Mouse (Mus musculus) midbrain, embryonic 16.5 days (tissue): ENCODE measurements around the gene Gm20388. TPM values are rescaled to one million over a fixed set of nuclear protein-coding genes. Genes with fewer than 3 reads are reported as not detected.

ENCODE experiments used
- ATAC-seq: fragments of 200-750 bp; cut with Nextera tagmentation; 2 replicates; pipeline ENCODE4 v1.8.0; 2017; ENCODE audit warnings: moderate TSS enrichment
- H3K27ac ChIP-seq: fragments of 300-500 bp; sonication (generic); 2 replicates; pipeline ENCODE4 v1.5.1; 2014; ENCODE audit warnings: mild to moderate bottlenecking, low read length, mixed read lengths
- H3K27me3 ChIP-seq: fragments of 300-500 bp; sonication (generic); 2 replicates; pipeline ENCODE4 v1.6.1; 2014; ENCODE audit warnings: low read depth, low read length, mixed read lengths; ENCODE audit not compliant: control insufficient read depth, insufficient read depth
- H3K36me3 ChIP-seq: fragments of 300-500 bp; sonication (generic); 2 replicates; pipeline ENCODE4 v1.6.1; 2014; ENCODE audit warnings: mild to moderate bottlenecking, low read length, moderate library complexity, mixed read lengths; ENCODE audit not compliant: control insufficient read depth, insufficient read depth
- H3K4me1 ChIP-seq: fragments of 300-500 bp; sonication (generic); 2 replicates; pipeline ENCODE4 v1.6.1; 2014; ENCODE audit warnings: mild to moderate bottlenecking, low read length, mixed read lengths; ENCODE audit not compliant: control insufficient read depth, insufficient read depth
- H3K4me2 ChIP-seq: fragments of 300-500 bp; sonication (generic); 2 replicates; pipeline ENCODE4 v1.6.1; 2014; ENCODE audit warnings: mild to moderate bottlenecking, low read length, mixed read lengths
- H3K4me3 ChIP-seq: fragments of 300-500 bp; sonication (generic); 2 replicates; pipeline ENCODE4 v1.5.1; 2014; ENCODE audit warnings: low read depth, mild to moderate bottlenecking, low read length, moderate library complexity, mixed read lengths
- H3K9ac ChIP-seq: fragments of 300-500 bp; sonication (generic); 2 replicates; pipeline ENCODE4 v1.6.1; 2014; ENCODE audit warnings: low read depth, low read length, mixed read lengths
- H3K9me3 ChIP-seq: fragments of 300-500 bp; sonication (generic); replicated peaks from 2 replicates; pipeline ENCODE4 v1.6.1; 2014; ENCODE audit warnings: mild to moderate bottlenecking, low read length, mixed read lengths; ENCODE audit not compliant: control insufficient read depth, poor library complexity, severe bottlenecking
- WGBS: fragments of 180-500 bp; shearing (Covaris S2); extraction: QIAGEN DNeasy Blood & Tissue Kit; methylation state at CpG from one replicate; pipeline ENCODE4 v1.1.7; 2014; 5-methylcytosine and 5-hydroxymethylcytosine counted together
- polyA plus RNA-seq: library from polyadenylated mRNA; unstranded; fragments of >200 nt; fragmentation: Nextera tagmentation; extraction: Ambion mirVana; gene quantifications from 2 replicates; pipeline ENCODE4 v1.2.1, GENCODE M21; 2015

Gene Gm20388
- polyA plus RNA-seq, 1 experiment from 2014 or later, result 7.5 TPM

GRCm38 (mm10) chr8:121899180-121900044, 1988.8 kb downstream of the Gm20388 start:
- H3K9ac ChIP-seq, result peak overlapping the region; percentile 0; the same call in 1 of the 2 replicates
- H3K4me3 ChIP-seq, result no peak overlapping the region
- H3K4me1 ChIP-seq, result peaks cover 23% of the 10 kb centered on the region
- no peaks in the 10 kb centered on the region for H3K9me3 ChIP-seq
- no peak overlapping the region; the same call in 1 of the 2 replicates for H3K4me2 ChIP-seq
- H3K27me3 ChIP-seq, result no peaks in the 10 kb centered on the region
- no peak for ATAC-seq
- no peak overlapping the region for H3K27ac ChIP-seq
- H3K36me3 ChIP-seq, result no peaks in the 10 kb centered on the region
- 54% methylated on average over 18 of the region's 18 CpGs for WGBS

- peaks cover 37% of the 10 kb centered on the region for H3K4me1 ChIP-seq
- no peaks in the 10 kb centered on the region for H3K9me3 ChIP-seq
- H3K27me3 ChIP-seq, result no peaks in the 10 kb centered on the region
- H3K4me2 ChIP-seq, result no peak overlapping the region
- ATAC-seq, result no peak
- no peaks in the 10 kb centered on the region for H3K36me3 ChIP-seq
- H3K27ac ChIP-seq, result no peak overlapping the region
- 60% methylated on average over 8 of the region's 8 CpGs for WGBS
- peak overlapping the region; percentile 7; the same call in 1 of the 2 replicates for H3K4me3 ChIP-seq
- H3K9ac ChIP-seq, result peak overlapping the region; percentile 38; the same call in 1 of the 2 replicates
These were observed 1991.0 kb downstream of the Gm20388 start for GRCm38 (mm10) chr8:121901498-121902236.

- H3K4me1 ChIP-seq, result peaks cover 23% of the 10 kb centered on the region
- H3K9ac ChIP-seq, result no peak overlapping the region
- no peaks in the 10 kb centered on the region for H3K9me3 ChIP-seq
- peak overlapping the region; percentile 6 for H3K4me3 ChIP-seq
- H3K4me2 ChIP-seq, result no peak overlapping the region
- WGBS, result 63% methylated on average over 6 of the region's 6 CpGs
- no peaks in the 10 kb centered on the region for H3K36me3 ChIP-seq
- ATAC-seq, result no peak
- H3K27me3 ChIP-seq, result peaks cover 2% of the 10 kb centered on the region; the same call in 1 of the 2 replicates
- no peak overlapping the region for H3K27ac ChIP-seq
These were observed 1993.3 kb downstream of the Gm20388 start for GRCm38 (mm10) chr8:121903977-121904376.

DNA sequence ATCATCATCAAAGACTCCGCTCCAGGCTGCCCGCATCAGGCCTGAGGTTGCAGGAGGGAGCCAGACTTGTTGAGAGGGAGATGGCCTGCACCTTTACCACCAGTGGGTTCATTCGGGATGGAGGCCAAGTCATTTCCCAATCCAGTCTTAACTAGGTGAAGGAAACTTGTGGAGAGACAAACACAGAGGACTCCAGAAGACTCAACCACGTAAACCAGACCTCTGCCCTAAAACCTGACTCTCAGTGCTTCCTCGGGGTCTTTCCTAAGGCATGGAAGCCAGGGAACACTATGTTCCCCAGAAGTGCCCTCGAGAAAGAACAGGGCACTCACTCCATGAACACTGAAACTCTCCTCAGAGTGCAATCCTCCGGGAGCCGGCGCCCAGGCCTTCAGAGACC, 1994.4 kb downstream of the Gm20388 start:
- peaks cover 20% of the 10 kb centered on the region for H3K4me1 ChIP-seq
- peaks cover 2% of the 10 kb centered on the region; the same call in 1 of the 2 replicates for H3K27me3 ChIP-seq
- no peak for ATAC-seq
- no peak overlapping the region for H3K27ac ChIP-seq
- no peaks in the 10 kb centered on the region for H3K9me3 ChIP-seq
- 80% methylated on average over 9 of the region's 9 CpGs for WGBS
- peak overlapping the region; percentile 76 for H3K4me2 ChIP-seq
- H3K36me3 ChIP-seq, result no peaks in the 10 kb centered on the region
- peak overlapping the region; percentile 54; the same call in 1 of the 2 replicates for H3K9ac ChIP-seq
- H3K4me3 ChIP-seq, result peak overlapping the region; percentile 78; the same call in 1 of the 2 replicates

DNA sequence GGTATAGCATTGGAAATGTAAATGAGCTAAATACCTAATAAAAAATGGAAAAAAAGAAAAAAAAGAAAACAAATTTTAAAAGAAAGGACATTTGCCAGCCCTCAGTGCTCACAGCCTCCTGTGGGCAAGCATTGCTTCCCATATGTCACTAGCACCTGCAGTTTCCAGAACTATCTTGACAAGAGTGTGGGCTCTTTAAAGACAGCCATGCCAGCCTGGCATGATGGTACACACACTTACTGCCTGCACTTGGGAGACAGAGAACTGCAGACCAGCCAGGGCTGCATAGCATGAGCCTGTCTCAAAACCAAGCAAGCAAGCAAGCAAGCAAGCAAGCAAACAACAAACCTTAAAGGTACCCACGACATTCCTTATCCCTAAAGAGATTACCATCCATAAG, 1994.8 kb downstream of the Gm20388 start:
- no peak overlapping the region for H3K27ac ChIP-seq
- peak overlapping the region; percentile 54 for H3K9ac ChIP-seq
- H3K27me3 ChIP-seq, result peaks cover 2% of the 10 kb centered on the region; the same call in 1 of the 2 replicates
- peaks cover 20% of the 10 kb centered on the region for H3K4me1 ChIP-seq
- peak overlapping the region; percentile 78 for H3K4me3 ChIP-seq
- 48% methylated on average over 1 of the region's 1 CpGs for WGBS
- peak overlapping the region; percentile 76 for H3K4me2 ChIP-seq
- no peaks in the 10 kb centered on the region for H3K9me3 ChIP-seq
- no peaks in the 10 kb centered on the region for H3K36me3 ChIP-seq
- no peak for ATAC-seq

GRCm38 (mm10) chr8:121905864-121906263, 1995.2 kb downstream of the Gm20388 start:
- Histone ChIP-seq H3K9ac (peak overlapping the region; percentile 54), H3K9me3 (no peaks in the 10 kb centered on the region), H3K36me3 (no peaks in the 10 kb centered on the region), H3K4me2 (peak overlapping the region; percentile 76), H3K4me1 (peaks cover 20% of the 10 kb centered on the region), H3K27me3 (peaks cover 2% of the 10 kb centered on the region; the same call in 1 of the 2 replicates), H3K27ac (no peak overlapping the region), H3K4me3 (peak overlapping the region; percentile 78)
- WGBS, result 34% methylated on average over 5 of the region's 5 CpGs
- no peak for ATAC-seq

GRCm38 (mm10) chr8:121906542-121907512, 1996.2 kb downstream of the Gm20388 start:
- H3K9me3 ChIP-seq, result no peaks in the 10 kb centered on the region
- peaks cover 20% of the 10 kb centered on the region for H3K4me1 ChIP-seq
- ATAC-seq, result peak; percentile 73
- WGBS, result under 1% methylated on average over 58 of the region's 72 CpGs
- peak overlapping the region; percentile 40 for H3K27ac ChIP-seq
- no peaks in the 10 kb centered on the region for H3K36me3 ChIP-seq
- peak overlapping the region; percentile 78 for H3K4me3 ChIP-seq
- H3K9ac ChIP-seq, result peak overlapping the region; percentile 79
- H3K4me2 ChIP-seq, result peak overlapping the region; percentile 76
- H3K27me3 ChIP-seq, result peaks cover 2% of the 10 kb centered on the region; the same call in 1 of the 2 replicates

- Histone ChIP-seq H3K9me3 (no peaks in the 10 kb centered on the region), H3K9ac (peak within 1 kb of the TSS; percentile 79), H3K4me2 (peak within 1 kb of the TSS; percentile 76), H3K4me1 (peaks cover 20% of the 10 kb centered on the region), H3K27ac (peak within 1 kb of the TSS; percentile 40), H3K36me3 (no peaks in the 10 kb centered on the region), H3K4me3 (peak within 1 kb of the TSS; percentile 78), H3K27me3 (peaks cover 2% of the 10 kb centered on the region; the same call in 1 of the 2 replicates)
- WGBS, result under 1% methylated on average over 56 of the region's 61 CpGs
- ATAC-seq, result peak; percentile 90
These were observed 1997.1 kb downstream of the Gm20388 start, which contains the start of gene Slc7a5 for GRCm38 (mm10) chr8:121907587-121908248. TSS of gene Slc7a5 (minus strand) at chr8:121907694.
